Mouse (Mus musculus) heart, postnatal 0 days (tissue): ENCODE data around the gene Pgam1.

Experiments
- CTCF ChIP-seq: IDR thresholded peaks from 2 replicates; pipeline ENCODE4 v1.5.1; 2016; ENCODE audit warnings: antibody characterized with exemption, control low read depth, low read depth
- EP300 ChIP-seq: IDR thresholded peaks from 2 replicates; pipeline ENCODE4 v1.6.1; 2016; ENCODE audit warnings: antibody characterized with exemption, low read depth

- TF ChIP-seq CTCF (no peak), EP300 (no peak)
Measured at GRCm38 (mm10) chr19:41935921-41936320, 24.2 kb downstream of the Pgam1 start.
